Mouse (Mus musculus): ENCODE data around the gene Cars2. TPM values are rescaled to one million over a fixed set of nuclear protein-coding genes. Genes with fewer than 3 reads are reported as not detected.

Cars2 gene
- polyA plus RNA-seq, 1 experiment = 25.9 TPM

GRCm38 (mm10) chr8:11478807-11479527 lies 71.6 kb downstream of the Cars2 start:
- peak overlapping the region; percentile 50; the same call in 1 of the 2 replicates for H3K4me3 ChIP-seq (ENCODE audit: insufficient read depth, low read length)
- H3K27ac ChIP-seq (ENCODE audit: insufficient read depth, low read length) = no peak overlapping the region
- H3K4me1 ChIP-seq (ENCODE audit: control insufficient read depth, insufficient read depth, low read length) = no peaks in the 10 kb centered on the region
- TF ChIP-seq POLR2A (IDR thresholded peaks at IDR 0.05; ENCODE audit: extremely low read depth, insufficient read depth, low read length) (no peak), CTCF (IDR thresholded peaks at IDR 0.05; ENCODE audit: extremely low read depth, insufficient read depth, low read length) (no peak)

- Histone ChIP-seq H3K4me3 (ENCODE audit: insufficient read depth, low read length) (peak within 1 kb of the TSS; percentile 50), H3K4me1 (ENCODE audit: control insufficient read depth, insufficient read depth, low read length) (no peaks in the 10 kb centered on the region), H3K27ac (ENCODE audit: insufficient read depth, low read length) (no peak within 1 kb of the TSS)
- no peak for TF ChIP-seq CTCF (IDR thresholded peaks at IDR 0.05; ENCODE audit: extremely low read depth, insufficient read depth, low read length)
- no peak for TF ChIP-seq POLR2A (IDR thresholded peaks at IDR 0.05; ENCODE audit: extremely low read depth, insufficient read depth, low read length)
Observed at GRCm38 (mm10) chr8:11477811-11478761, 72.5 kb downstream of the Cars2 start, which contains the start of gene Rab20. Gene Rab20, minus strand, starts transcription at chr8:11478710.

- Histone ChIP-seq H3K27ac (ENCODE audit: insufficient read depth, low read length) (no peak overlapping the region), H3K4me1 (ENCODE audit: control insufficient read depth, insufficient read depth, low read length) (no peaks in the 10 kb centered on the region), H3K4me3 (ENCODE audit: insufficient read depth, low read length) (no peak overlapping the region; the same call in 1 of the 2 replicates)
- no peak for TF ChIP-seq CTCF (IDR thresholded peaks at IDR 0.05; ENCODE audit: extremely low read depth, insufficient read depth, low read length)
- TF ChIP-seq POLR2A (IDR thresholded peaks at IDR 0.05; ENCODE audit: extremely low read depth, insufficient read depth, low read length) = no peak
Observed at GRCm38 (mm10) chr8:11477178-11477553, 73.4 kb downstream of the Cars2 start.

GRCm38 (mm10) chr8:11476338-11477177 lies 74.0 kb downstream of the Cars2 start:
- Histone ChIP-seq H3K4me1 (ENCODE audit: control insufficient read depth, insufficient read depth, low read length) (no peaks in the 10 kb centered on the region), H3K27ac (ENCODE audit: insufficient read depth, low read length) (no peak overlapping the region), H3K4me3 (ENCODE audit: insufficient read depth, low read length) (no peak overlapping the region)
- TF ChIP-seq CTCF (IDR thresholded peaks at IDR 0.05; ENCODE audit: extremely low read depth, insufficient read depth, low read length) (no peak), POLR2A (IDR thresholded peaks at IDR 0.05; ENCODE audit: extremely low read depth, insufficient read depth, low read length) (no peak)

- no peak overlapping the region for H3K4me3 ChIP-seq (ENCODE audit: insufficient read depth, low read length)
- TF ChIP-seq POLR2A (IDR thresholded peaks at IDR 0.05; ENCODE audit: extremely low read depth, insufficient read depth, low read length) = no peak
- TF ChIP-seq CTCF (IDR thresholded peaks at IDR 0.05; ENCODE audit: extremely low read depth, insufficient read depth, low read length) = no peak
- no peaks in the 10 kb centered on the region for H3K4me1 ChIP-seq (ENCODE audit: control insufficient read depth, insufficient read depth, low read length)
- no peak overlapping the region for H3K27ac ChIP-seq (ENCODE audit: insufficient read depth, low read length)
Observed at GRCm38 (mm10) chr8:11475876-11476275, 74.7 kb downstream of the Cars2 start.

- Histone ChIP-seq H3K4me3 (ENCODE audit: insufficient read depth, low read length) (no peak overlapping the region), H3K27ac (ENCODE audit: insufficient read depth, low read length) (no peak overlapping the region), H3K4me1 (ENCODE audit: control insufficient read depth, insufficient read depth, low read length) (no peaks in the 10 kb centered on the region)
- TF ChIP-seq CTCF (IDR thresholded peaks at IDR 0.05; ENCODE audit: extremely low read depth, insufficient read depth, low read length) (no peak), POLR2A (IDR thresholded peaks at IDR 0.05; ENCODE audit: extremely low read depth, insufficient read depth, low read length) (no peak)
Observed at GRCm38 (mm10) chr8:11475397-11475796, 75.2 kb downstream of the Cars2 start.

- Histone ChIP-seq H3K4me1 (ENCODE audit: control insufficient read depth, insufficient read depth, low read length) (no peaks in the 10 kb centered on the region), H3K27ac (ENCODE audit: insufficient read depth, low read length) (no peak overlapping the region), H3K4me3 (ENCODE audit: insufficient read depth, low read length) (no peak overlapping the region)
- TF ChIP-seq CTCF (IDR thresholded peaks at IDR 0.05; ENCODE audit: extremely low read depth, insufficient read depth, low read length) (no peak), POLR2A (IDR thresholded peaks at IDR 0.05; ENCODE audit: extremely low read depth, insufficient read depth, low read length) (no peak)
Observed at GRCm38 (mm10) chr8:11473072-11473471, 77.5 kb downstream of the Cars2 start.

GRCm38 (mm10) chr8:11471309-11471708 lies 79.3 kb downstream of the Cars2 start:
- no peak overlapping the region for H3K27ac ChIP-seq (ENCODE audit: insufficient read depth, low read length)
- no peak for TF ChIP-seq POLR2A (IDR thresholded peaks at IDR 0.05; ENCODE audit: extremely low read depth, insufficient read depth, low read length)
- H3K4me1 ChIP-seq (ENCODE audit: control insufficient read depth, insufficient read depth, low read length) = no peaks in the 10 kb centered on the region
- no peak overlapping the region for H3K4me3 ChIP-seq (ENCODE audit: insufficient read depth, low read length)

- Histone ChIP-seq H3K4me1 (ENCODE audit: control insufficient read depth, insufficient read depth, low read length) (no peaks in the 10 kb centered on the region), H3K27ac (ENCODE audit: insufficient read depth, low read length) (no peak overlapping the region), H3K4me3 (ENCODE audit: insufficient read depth, low read length) (no peak overlapping the region)
- TF ChIP-seq POLR2A (IDR thresholded peaks at IDR 0.05; ENCODE audit: extremely low read depth, insufficient read depth, low read length) = no peak
- TF ChIP-seq CTCF (IDR thresholded peaks at IDR 0.05; ENCODE audit: extremely low read depth, insufficient read depth, low read length) = no peak
Observed at GRCm38 (mm10) chr8:11470694-11471093, 79.9 kb downstream of the Cars2 start.
